In genomic region chr5:134457371-134457770, GRCm38 (mm10) we compare ENCODE assay signal across 8 mouse cellular contexts. TPM values are rescaled to one million over a fixed set of nuclear protein-coding genes. Genes with fewer than 3 reads are reported as not detected.
DNase-seq lines count a peak whose midpoint lies in the region; ATAC-seq and TF ChIP-seq lines count a peak whose summit lies in the region.

No protein-coding gene starts in this region.

- H3K9ac ChIP-seq in forebrain, embryonic 13.5 days = no peak overlapping the region
- no peak overlapping the region for H3K9ac ChIP-seq in forebrain, embryonic 12.5 days
- no peak overlapping the region for H3K9ac ChIP-seq in hindbrain, embryonic 14.5 days
- H3K9ac ChIP-seq in hindbrain, embryonic 12.5 days = no peak overlapping the region
- no peak overlapping the region for H3K9ac ChIP-seq in stomach, postnatal 0 days (ENCODE audit: low read length)

- no peak for ATAC-seq in forebrain, embryonic 13.5 days
- no peak for ATAC-seq in forebrain, embryonic 12.5 days (ENCODE audit: low FRiP score)
- no peak for ATAC-seq in hindbrain, embryonic 14.5 days (ENCODE audit: low FRiP score)
- ATAC-seq in hindbrain, embryonic 12.5 days (ENCODE audit: low FRiP score) = no peak
- no peak for ATAC-seq in stomach, postnatal 0 days (ENCODE audit: low FRiP score, low TSS enrichment)
- ATAC-seq in cerebellum, adult (ENCODE audit: insufficient number of reproducible peaks, low FRiP score, low TSS enrichment) = no peak

- no peaks in the 10 kb centered on the region for H3K9me3 ChIP-seq in forebrain, embryonic 13.5 days (replicated peaks)
- no peaks in the 10 kb centered on the region for H3K9me3 ChIP-seq in forebrain, embryonic 12.5 days
- H3K9me3 ChIP-seq in hindbrain, embryonic 14.5 days (ENCODE audit: control insufficient read depth, low read length) = no peaks in the 10 kb centered on the region
- H3K9me3 ChIP-seq in hindbrain, embryonic 12.5 days (replicated peaks) = no peaks in the 10 kb centered on the region; the same call in 1 of the 2 replicates
- no peaks in the 10 kb centered on the region for H3K9me3 ChIP-seq in stomach, postnatal 0 days (ENCODE audit: control insufficient read depth, low read length)

- peaks cover 9% of the 10 kb centered on the region for H3K36me3 ChIP-seq in forebrain, embryonic 13.5 days (ENCODE audit: poor library complexity, severe bottlenecking)
- H3K36me3 ChIP-seq in forebrain, embryonic 12.5 days (replicated peaks) = peaks cover 9% of the 10 kb centered on the region
- no peaks in the 10 kb centered on the region for H3K36me3 ChIP-seq in hindbrain, embryonic 14.5 days (replicated peaks; ENCODE audit: control insufficient read depth, insufficient read depth)
- peaks cover 2% of the 10 kb centered on the region for H3K36me3 ChIP-seq in hindbrain, embryonic 12.5 days
- no peaks in the 10 kb centered on the region for H3K36me3 ChIP-seq in thymus, adult 2 months (ENCODE audit: control insufficient read depth, insufficient read depth, low read length)
- no peaks in the 10 kb centered on the region for H3K36me3 ChIP-seq in stomach, postnatal 0 days (ENCODE audit: control insufficient read depth, insufficient read depth, low read length)

- H3K4me2 ChIP-seq in forebrain, embryonic 13.5 days = no peak overlapping the region
- no peak overlapping the region for H3K4me2 ChIP-seq in forebrain, embryonic 12.5 days
- no peak overlapping the region for H3K4me2 ChIP-seq in hindbrain, embryonic 14.5 days (replicated peaks)
- H3K4me2 ChIP-seq in hindbrain, embryonic 12.5 days (replicated peaks) = no peak overlapping the region
- no peak overlapping the region for H3K4me2 ChIP-seq in stomach, postnatal 0 days (replicated peaks; ENCODE audit: low read depth)

- no peak for TF ChIP-seq CTCF in thymus, adult 2 months (IDR thresholded peaks at IDR 0.05; ENCODE audit: borderline replicate concordance, control insufficient read depth, extremely low read depth, insufficient read depth, low read length, poor library complexity)
- TF ChIP-seq CTCF in stomach, postnatal 0 days (IDR thresholded peaks at IDR 0.05; ENCODE audit: low read depth) = no peak

- no peak for TF ChIP-seq EP300 in stomach, postnatal 0 days (optimal IDR thresholded peaks at IDR 0.05)

- peak overlapping the region; percentile 79 for H3K4me3 ChIP-seq in forebrain, embryonic 13.5 days
- H3K4me3 ChIP-seq in forebrain, embryonic 12.5 days (replicated peaks) = no peak overlapping the region
- no peak overlapping the region for H3K4me3 ChIP-seq in hindbrain, embryonic 14.5 days (replicated peaks; ENCODE audit: low read length)
- no peak overlapping the region for H3K4me3 ChIP-seq in hindbrain, embryonic 12.5 days
- no peak overlapping the region for H3K4me3 ChIP-seq in thymus, adult 2 months (ENCODE audit: control insufficient read depth, insufficient read depth, low read length)
- no peak overlapping the region for H3K4me3 ChIP-seq in stomach, postnatal 0 days (ENCODE audit: low read depth, low read length)

- H3K4me1 ChIP-seq in forebrain, embryonic 13.5 days = peaks cover 27% of the 10 kb centered on the region
- H3K4me1 ChIP-seq in forebrain, embryonic 12.5 days = peaks cover 20% of the 10 kb centered on the region
- H3K4me1 ChIP-seq in hindbrain, embryonic 14.5 days (replicated peaks; ENCODE audit: control insufficient read depth, insufficient read depth, low read length) = peaks cover 15% of the 10 kb centered on the region; the same call in 1 of the 2 replicates
- peaks cover 22% of the 10 kb centered on the region for H3K4me1 ChIP-seq in hindbrain, embryonic 12.5 days
- H3K4me1 ChIP-seq in thymus, adult 2 months (replicated peaks; ENCODE audit: control insufficient read depth, insufficient read depth, low read length) = peaks cover 15% of the 10 kb centered on the region
- no peaks in the 10 kb centered on the region for H3K4me1 ChIP-seq in stomach, postnatal 0 days (replicated peaks; ENCODE audit: control insufficient read depth, insufficient read depth)

- no peaks in the 10 kb centered on the region for H3K27me3 ChIP-seq in forebrain, embryonic 13.5 days
- H3K27me3 ChIP-seq in forebrain, embryonic 12.5 days = no peaks in the 10 kb centered on the region
- H3K27me3 ChIP-seq in hindbrain, embryonic 14.5 days (ENCODE audit: control insufficient read depth, insufficient read depth, low read length) = no peaks in the 10 kb centered on the region
- H3K27me3 ChIP-seq in hindbrain, embryonic 12.5 days = no peaks in the 10 kb centered on the region
- H3K27me3 ChIP-seq in thymus, adult 2 months (ENCODE audit: control insufficient read depth, insufficient read depth, low read length) = no peaks in the 10 kb centered on the region
- no peaks in the 10 kb centered on the region for H3K27me3 ChIP-seq in stomach, postnatal 0 days (ENCODE audit: control insufficient read depth, insufficient read depth, low read length)

- no peak overlapping the region for H3K27ac ChIP-seq in forebrain, embryonic 13.5 days
- H3K27ac ChIP-seq in forebrain, embryonic 12.5 days = no peak overlapping the region
- peak overlapping the region; percentile 95; the same call in 1 of the 2 replicates for H3K27ac ChIP-seq in hindbrain, embryonic 14.5 days
- H3K27ac ChIP-seq in hindbrain, embryonic 12.5 days = no peak overlapping the region
- no peak overlapping the region for H3K27ac ChIP-seq in thymus, adult 2 months (ENCODE audit: control insufficient read depth, insufficient read depth, low read length)
- peak overlapping the region; percentile 86; the same call in 1 of the 2 replicates for H3K27ac ChIP-seq in stomach, postnatal 0 days (replicated peaks)

- TF ChIP-seq POLR2A in thymus, adult 2 months (IDR thresholded peaks at IDR 0.05; ENCODE audit: control insufficient read depth, extremely low read depth, insufficient read depth, low read length, poor library complexity) = no peak

- DNase-seq in hindbrain, embryonic 14.5 days (ENCODE audit: low spot score) = no peak
- DNase-seq in thymus, postnatal 4 days = peak; percentile 9
- no peak for DNase-seq in thymus, adult 2 months
- DNase-seq in stomach, postnatal 0 days (ENCODE audit: low spot score) = no peak

- WGBS in forebrain, embryonic 13.5 days = 98% methylated on average over 2 of the region's 2 CpGs
- WGBS in forebrain, embryonic 12.5 days = 94% methylated on average over 2 of the region's 2 CpGs
- WGBS in hindbrain, embryonic 14.5 days = 97% methylated on average over 2 of the region's 2 CpGs
- 94% methylated on average over 2 of the region's 2 CpGs for WGBS in hindbrain, embryonic 12.5 days
- 80% methylated on average over 2 of the region's 2 CpGs for WGBS in thymus, adult 2 months
- WGBS in stomach, postnatal 0 days = 89% methylated on average over 2 of the region's 2 CpGs

RNA-seq across cellular contexts. Expression of gene Gtf2ird1, which starts 0.9 kb away (rescaled TPM):
- polyA plus RNA-seq in forebrain, embryonic 13.5 days (2015; fragmentation: Nextera tagmentation; extraction: Ambion mirVana) = 72.9 and 80.2 TPM in 2 replicates
- polyA plus RNA-seq in forebrain, embryonic 12.5 days (2016; fragmentation: Nextera tagmentation; extraction: Ambion mirVana) = 111 and 112 TPM in 2 replicates
- 57.1 and 57.3 TPM in 2 replicates for polyA plus RNA-seq in hindbrain, embryonic 14.5 days (2014; fragmentation: Nextera tagmentation; extraction: Ambion mirVana)
- 95.9 and 99.9 TPM in 2 replicates for polyA plus RNA-seq in hindbrain, embryonic 12.5 days (2016; fragmentation: Nextera tagmentation; extraction: Ambion mirVana)
- 75.6 and 83.9 TPM in 2 replicates for polyA plus RNA-seq in thymus, adult 2 months (2012; rRNA removed)
- 42.4 and 47.0 TPM in 2 replicates for polyA plus RNA-seq in stomach, postnatal 0 days (2015; fragmentation: Nextera tagmentation; extraction: Ambion mirVana)

Comparison
In these comparisons a context has a peak if more than half of its experiments do, and no peak if none do; other contexts are left out.
1. H3K27ac ChIP-seq: peak in hindbrain, embryonic 14.5 days (single experiment) and stomach, postnatal 0 days (single experiment); none in forebrain, embryonic 13.5 days (single experiment), forebrain, embryonic 12.5 days (single experiment), hindbrain, embryonic 12.5 days (single experiment) and thymus, adult 2 months (single experiment).